Mouse (Mus musculus) forebrain, embryonic 13.5 days (tissue): ENCODE measurements around the gene Rufy4. TPM values are rescaled to one million over a fixed set of nuclear protein-coding genes. Genes with fewer than 3 reads are reported as not detected.

Experiments
- ATAC-seq: fragments of 200-750 bp; cut with Nextera tagmentation; 2 replicates; pipeline ENCODE4 v1.8.0; 2017
- H3K27ac ChIP-seq: fragments of 300-500 bp; sonication (generic); 2 replicates; pipeline ENCODE4 v1.5.1; 2015; ENCODE audit warnings: inconsistent platforms, mild to moderate bottlenecking, moderate library complexity
- H3K27me3 ChIP-seq: fragments of 300-500 bp; sonication (generic); 2 replicates; pipeline ENCODE4 v1.6.1; 2015; ENCODE audit warnings: mild to moderate bottlenecking, inconsistent platforms
- H3K36me3 ChIP-seq: fragments of 300-500 bp; sonication (generic); 2 replicates; pipeline ENCODE4 v1.6.1; 2015; ENCODE audit warnings: mild to moderate bottlenecking, inconsistent platforms; ENCODE audit not compliant: poor library complexity, severe bottlenecking
- H3K4me1 ChIP-seq: fragments of 300-500 bp; sonication (generic); 2 replicates; pipeline ENCODE4 v1.6.1; 2015; ENCODE audit warnings: inconsistent platforms
- H3K4me2 ChIP-seq: fragments of 300-500 bp; sonication (generic); 2 replicates; pipeline ENCODE4 v1.6.1; 2015; ENCODE audit warnings: inconsistent platforms, mild to moderate bottlenecking, moderate library complexity
- H3K4me3 ChIP-seq: fragments of 300-500 bp; sonication (generic); 2 replicates; pipeline ENCODE4 v1.5.1; 2015; ENCODE audit warnings: mild to moderate bottlenecking, inconsistent platforms
- H3K9ac ChIP-seq: fragments of 300-500 bp; sonication (generic); 2 replicates; pipeline ENCODE4 v1.6.1; 2015; ENCODE audit warnings: mild to moderate bottlenecking, inconsistent platforms
- H3K9me3 ChIP-seq: fragments of 300-500 bp; sonication (generic); replicated peaks from 2 replicates; pipeline ENCODE4 v1.6.1; 2016; ENCODE audit warnings: inconsistent platforms
- WGBS: fragments of 180-500 bp; shearing (Covaris S2); methylation state at CpG from one replicate; pipeline ENCODE4 v1.1.7; 2015; 5-methylcytosine and 5-hydroxymethylcytosine counted together
- polyA plus RNA-seq: library from polyadenylated mRNA; unstranded; fragments of >200 nt; fragmentation: Nextera tagmentation; extraction: Ambion mirVana; gene quantifications from 2 replicates; pipeline ENCODE4 v1.2.1, GENCODE M21; 2015

Gene Rufy4
- polyA plus RNA-seq: 0.19 and 0.26 TPM in 2 replicates

DNA sequence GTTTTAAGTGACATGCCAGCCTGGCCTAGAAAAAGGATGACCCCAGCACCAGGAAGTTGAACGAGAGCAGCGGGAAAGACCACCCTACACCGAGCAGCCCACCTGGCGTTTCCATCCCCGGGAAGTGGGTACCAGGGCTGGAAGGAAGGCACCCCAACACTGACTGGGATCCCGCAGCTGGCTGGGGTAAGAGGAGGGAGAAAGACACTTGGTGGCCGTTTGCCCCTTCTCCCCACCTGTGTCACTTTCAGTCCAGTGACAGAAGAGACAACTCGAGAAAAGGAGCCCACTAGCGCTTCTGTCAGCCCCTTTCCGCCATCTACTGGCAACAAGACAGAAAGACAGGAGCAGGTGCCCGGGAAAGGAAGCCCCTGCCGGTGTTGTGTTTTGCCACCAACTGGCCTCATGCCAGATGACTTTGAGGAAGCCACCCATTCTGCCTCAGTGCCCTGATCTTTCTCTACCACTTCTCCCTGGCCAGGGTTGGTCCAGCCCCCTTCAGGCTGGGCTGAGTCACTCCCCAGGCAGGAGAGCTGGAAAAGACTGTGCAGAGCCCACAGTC lies at the start of gene Rufy4:
TSS of gene Rufy4 (plus strand) at position 551 of the 562 bp plus-strand sequence.
- WGBS: 1% methylated on average over 12 of the region's 12 CpGs

DNA sequence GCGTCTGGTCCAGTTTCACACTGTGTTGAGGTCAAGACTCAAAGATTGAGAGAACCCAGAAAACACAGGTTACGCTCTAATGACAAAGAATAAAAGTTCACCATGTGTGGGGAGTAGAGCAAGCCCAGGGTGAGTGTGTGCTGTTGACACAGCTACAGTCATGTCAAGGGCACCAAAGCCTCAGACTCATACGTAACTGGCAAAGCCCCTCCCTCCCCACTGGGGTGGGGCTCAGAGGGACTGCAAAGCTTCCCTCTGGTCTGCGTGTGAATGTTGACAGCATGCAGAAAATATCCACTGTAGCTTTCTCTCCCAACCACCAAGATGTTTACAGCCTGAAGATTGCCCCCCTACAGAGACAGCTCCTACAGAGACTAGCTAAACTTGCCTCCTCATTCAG lies 49.1 kb upstream of the Rufy4 start:
- Histone ChIP-seq H3K4me3 (no peak overlapping the region), H3K27me3 (no peaks in the 10 kb centered on the region), H3K9ac (no peak overlapping the region), H3K4me1 (no peaks in the 10 kb centered on the region), H3K27ac (no peak overlapping the region), H3K36me3 (no peaks in the 10 kb centered on the region), H3K9me3 (no peaks in the 10 kb centered on the region), H3K4me2 (no peak overlapping the region)
- no peak for ATAC-seq
- WGBS: 86% methylated on average over 4 of the region's 4 CpGs

More for the DNA sequence above, at the start of gene Rufy4:
- no peaks in the 10 kb centered on the region for H3K36me3 ChIP-seq
- H3K4me3 ChIP-seq: peak within 1 kb of the TSS; percentile 54
- ATAC-seq: peak; percentile 56
- peak within 1 kb of the TSS; percentile 72 for H3K9ac ChIP-seq
- H3K27ac ChIP-seq: no peak within 1 kb of the TSS
- peak within 1 kb of the TSS; percentile 92 for H3K4me2 ChIP-seq
- peaks cover 36% of the 10 kb centered on the region for H3K4me1 ChIP-seq
- peaks cover 23% of the 10 kb centered on the region for H3K27me3 ChIP-seq
- H3K9me3 ChIP-seq: no peaks in the 10 kb centered on the region

DNA sequence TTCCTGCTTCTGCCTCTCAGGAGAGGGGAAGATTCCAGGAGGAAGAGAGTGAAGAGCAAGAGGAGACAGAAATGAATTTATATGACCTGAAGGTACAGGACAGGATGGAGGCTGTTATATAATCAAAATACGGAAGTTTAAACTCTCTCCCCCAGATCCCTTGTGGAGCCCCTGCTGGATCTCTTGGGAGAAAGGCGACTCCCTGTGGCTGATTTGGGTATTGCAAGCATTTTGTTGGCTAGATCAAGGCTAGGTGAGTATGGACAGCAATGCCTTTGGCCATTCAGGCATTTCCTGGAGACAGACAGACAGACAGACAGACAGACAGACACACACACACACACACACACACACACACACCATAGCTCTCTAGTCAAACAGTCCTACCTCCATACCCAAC lies 48.0 kb upstream of the Rufy4 start:
- no peak for ATAC-seq
- 8% methylated on average over 2 of the region's 2 CpGs for WGBS
- no peak overlapping the region for H3K27ac ChIP-seq
- H3K9ac ChIP-seq: no peak overlapping the region
- H3K4me2 ChIP-seq: no peak overlapping the region
- no peak overlapping the region for H3K4me3 ChIP-seq
- H3K27me3 ChIP-seq: no peaks in the 10 kb centered on the region
- H3K4me1 ChIP-seq: 0 out of 2 replicates have a peak, but pooled peaks cover 4% of the 10 kb centered on the region
- no peaks in the 10 kb centered on the region for H3K36me3 ChIP-seq
- no peaks in the 10 kb centered on the region for H3K9me3 ChIP-seq

DNA sequence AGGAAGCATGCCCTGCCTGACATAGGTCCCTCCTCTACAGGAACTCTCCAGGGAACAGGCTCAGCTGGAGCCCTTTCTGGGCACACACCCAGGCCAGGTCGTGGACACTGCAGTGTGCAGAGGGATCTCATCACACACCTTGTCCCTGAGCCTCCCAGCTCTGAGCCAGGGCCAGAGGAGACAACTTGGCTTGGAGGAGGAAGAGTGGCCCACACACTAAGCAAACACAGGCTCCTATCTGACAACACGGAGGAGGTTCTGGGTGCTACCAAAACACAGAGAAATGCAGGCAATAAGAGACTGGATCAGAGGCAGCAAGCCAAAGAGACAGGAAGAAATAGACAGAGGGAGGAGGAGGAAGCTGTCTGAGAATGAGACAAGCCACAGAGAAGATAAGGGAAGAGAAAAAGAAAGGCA lies 43.8 kb upstream of the Rufy4 start:
- H3K9me3 ChIP-seq: no peaks in the 10 kb centered on the region
- no peak overlapping the region for H3K4me3 ChIP-seq
- H3K27me3 ChIP-seq: no peaks in the 10 kb centered on the region
- 0 out of 2 replicates have a peak, but pooled peaks cover 4% of the 10 kb centered on the region for H3K4me1 ChIP-seq
- no peak overlapping the region for H3K27ac ChIP-seq
- no peaks in the 10 kb centered on the region for H3K36me3 ChIP-seq
- no peak overlapping the region for H3K4me2 ChIP-seq
- H3K9ac ChIP-seq: no peak overlapping the region
- no peak for ATAC-seq
- WGBS: 68% methylated on average over 2 of the region's 2 CpGs

DNA sequence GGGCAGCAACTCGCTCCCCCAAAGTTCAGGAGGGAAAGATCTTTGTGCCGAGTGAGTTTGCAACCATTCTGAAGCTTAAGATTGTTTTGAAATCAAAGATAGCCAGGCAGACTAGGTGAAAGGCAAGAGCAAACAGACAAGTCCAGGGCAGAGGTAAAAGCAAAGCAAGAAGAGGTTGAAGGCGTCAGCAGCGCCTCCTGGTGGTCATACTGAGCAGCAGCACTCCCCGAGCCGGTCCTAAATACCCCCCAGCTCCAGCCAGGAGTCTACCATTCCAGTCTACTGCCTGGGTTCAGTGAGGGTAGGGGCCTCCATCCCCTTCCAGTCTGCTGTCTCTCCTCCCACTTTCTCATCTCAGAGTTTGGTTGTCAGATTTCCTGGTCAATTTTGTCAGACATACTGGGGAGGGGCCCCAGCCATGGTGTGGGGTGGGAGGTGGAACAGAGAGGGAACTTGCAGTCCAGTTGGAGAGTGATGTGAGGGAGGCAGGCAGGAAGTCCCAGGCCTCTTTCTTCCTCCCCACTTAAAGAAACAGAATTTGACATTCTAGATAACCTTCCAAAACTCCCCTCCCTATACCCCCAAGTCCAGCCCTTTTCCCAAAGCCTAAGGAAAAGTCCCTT lies 42.4 kb upstream of the Rufy4 start:
- no peaks in the 10 kb centered on the region for H3K9me3 ChIP-seq
- H3K27ac ChIP-seq: no peak overlapping the region
- no peak overlapping the region for H3K9ac ChIP-seq
- 0 out of 2 replicates have a peak, but pooled peaks cover 4% of the 10 kb centered on the region for H3K4me1 ChIP-seq
- H3K36me3 ChIP-seq: no peaks in the 10 kb centered on the region
- 13% methylated on average over 6 of the region's 6 CpGs for WGBS
- H3K4me3 ChIP-seq: no peak overlapping the region
- no peaks in the 10 kb centered on the region for H3K27me3 ChIP-seq
- no peak for ATAC-seq
- no peak overlapping the region for H3K4me2 ChIP-seq

DNA sequence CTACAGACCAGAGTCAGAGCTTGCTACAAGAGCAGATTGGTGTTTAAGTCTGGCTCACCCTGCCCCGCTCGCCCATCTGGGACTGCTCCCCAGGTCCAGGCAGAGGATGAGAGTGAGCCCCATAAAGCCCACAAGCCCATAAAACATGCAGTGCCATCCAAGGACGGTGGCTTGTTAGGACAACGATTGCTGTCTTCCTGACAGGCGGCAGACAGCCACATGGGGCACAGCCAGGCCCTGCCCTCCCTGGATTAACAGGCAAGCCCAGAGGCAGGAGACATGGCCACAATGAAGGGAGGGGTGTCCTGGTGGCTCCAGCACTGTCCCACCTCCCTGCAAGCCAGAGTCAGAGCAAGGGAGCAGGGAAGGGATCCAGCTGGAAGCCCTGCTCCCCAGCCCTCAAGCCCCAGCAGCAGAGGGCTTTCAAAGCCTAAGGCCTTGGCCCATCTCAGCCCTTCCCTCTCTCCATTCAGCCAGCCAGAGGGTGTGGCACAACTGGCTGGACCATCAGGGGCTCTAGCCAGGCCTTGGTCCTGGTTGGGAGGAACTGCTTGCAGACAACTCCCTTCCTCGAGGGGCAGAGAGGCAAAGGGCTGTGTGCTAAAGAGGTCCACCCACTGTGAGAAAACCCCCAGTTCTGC lies 41.2 kb upstream of the Rufy4 start:
- H3K4me3 ChIP-seq: no peak overlapping the region
- WGBS: 64% methylated on average over 6 of the region's 6 CpGs

DNA sequence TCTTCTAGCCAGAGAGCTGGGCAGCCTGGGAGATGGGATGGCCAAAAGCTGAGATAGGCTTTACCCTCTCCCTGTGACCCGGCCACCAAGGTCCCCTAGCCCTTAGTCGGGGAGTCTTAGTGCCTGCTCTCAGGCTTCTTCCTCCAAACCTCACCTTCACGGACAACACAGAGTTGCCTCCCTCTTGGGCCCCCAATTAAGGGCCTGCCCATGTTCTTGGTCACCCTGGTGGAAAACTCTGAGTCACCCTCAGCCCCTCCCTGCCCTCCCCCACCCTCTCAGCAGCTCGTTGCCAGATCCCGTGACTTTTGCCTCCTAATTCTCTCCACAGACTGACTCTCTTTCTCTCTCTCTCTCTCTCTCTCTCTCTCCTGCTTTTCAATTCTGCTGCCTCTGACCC lies 40.6 kb upstream of the Rufy4 start:
- H3K27me3 ChIP-seq: no peaks in the 10 kb centered on the region
- 53% methylated on average over 5 of the region's 5 CpGs for WGBS
- H3K36me3 ChIP-seq: no peaks in the 10 kb centered on the region
- 0 out of 2 replicates have a peak, but pooled peaks cover 7% of the 10 kb centered on the region for H3K4me1 ChIP-seq
- no peak overlapping the region for H3K4me3 ChIP-seq
- no peaks in the 10 kb centered on the region for H3K9me3 ChIP-seq
- H3K27ac ChIP-seq: no peak overlapping the region
- no peak overlapping the region for H3K4me2 ChIP-seq
- ATAC-seq: no peak
- H3K9ac ChIP-seq: no peak overlapping the region

More for the DNA sequence above, 41.2 kb upstream of the Rufy4 start:
- H3K36me3 ChIP-seq: no peaks in the 10 kb centered on the region
- 0 out of 2 replicates have a peak, but pooled peaks cover 7% of the 10 kb centered on the region for H3K4me1 ChIP-seq
- H3K9ac ChIP-seq: 0 out of 2 replicates have a peak overlapping the region, but pooled peaks have one; percentile 13
- no peak for ATAC-seq
- H3K27me3 ChIP-seq: no peaks in the 10 kb centered on the region
- no peaks in the 10 kb centered on the region for H3K9me3 ChIP-seq
- no peak overlapping the region; the same call in 1 of the 2 replicates for H3K27ac ChIP-seq
- no peak overlapping the region for H3K4me2 ChIP-seq

DNA sequence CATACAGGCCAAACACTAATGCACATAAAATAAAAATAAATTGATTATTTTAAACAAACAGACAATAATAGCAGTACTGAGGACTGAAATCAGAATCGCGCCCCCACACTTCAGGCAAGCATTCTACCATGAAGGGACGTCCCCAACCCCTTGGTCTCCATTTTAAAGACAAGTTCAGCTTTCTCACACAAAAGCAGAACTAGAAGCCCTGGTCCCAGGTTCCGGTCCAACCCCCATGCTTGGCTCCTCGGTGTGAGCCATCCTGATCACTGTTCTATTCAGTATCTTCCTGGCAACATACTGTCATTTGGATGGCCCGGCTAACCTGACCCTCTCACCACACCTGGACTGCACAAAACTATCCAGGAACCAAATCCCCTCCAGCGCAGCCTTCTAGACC lies 39.8 kb upstream of the Rufy4 start:
- WGBS: 82% methylated on average over 7 of the region's 7 CpGs

DNA sequence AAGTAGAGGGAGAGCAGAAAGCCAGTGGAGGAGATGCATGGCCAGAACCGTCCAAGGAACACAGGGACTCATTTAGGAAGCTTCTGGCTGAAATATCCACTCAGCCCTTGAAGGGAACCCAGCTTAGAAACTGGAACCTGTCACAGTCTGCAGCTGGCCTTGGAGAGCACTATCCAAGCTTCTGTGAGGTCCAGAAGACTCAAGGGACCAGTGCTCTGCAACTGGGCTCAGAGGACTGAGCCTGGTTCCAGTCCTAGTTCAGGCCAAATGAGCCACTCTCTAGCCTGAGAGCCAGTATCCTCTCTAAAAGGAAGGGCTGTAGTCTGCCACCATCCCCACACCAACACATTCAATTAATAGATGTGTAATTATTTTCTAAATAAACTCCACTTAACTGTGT lies 36.8 kb upstream of the Rufy4 start:
- H3K27me3 ChIP-seq: no peaks in the 10 kb centered on the region
- H3K9me3 ChIP-seq: no peaks in the 10 kb centered on the region
- no peak overlapping the region for H3K9ac ChIP-seq
- H3K4me1 ChIP-seq: peaks cover 20% of the 10 kb centered on the region
- 88% methylated on average over 1 of the region's 1 CpGs for WGBS
- no peak overlapping the region for H3K4me3 ChIP-seq
- H3K36me3 ChIP-seq: no peaks in the 10 kb centered on the region
- H3K27ac ChIP-seq: no peak overlapping the region
- H3K4me2 ChIP-seq: no peak overlapping the region
- ATAC-seq: no peak

More for the DNA sequence above, 39.8 kb upstream of the Rufy4 start:
- Histone ChIP-seq H3K4me1 (0 out of 2 replicates have a peak, but pooled peaks cover 7% of the 10 kb centered on the region), H3K27ac (no peak overlapping the region), H3K9ac (no peak overlapping the region), H3K9me3 (no peaks in the 10 kb centered on the region), H3K4me3 (no peak overlapping the region), H3K36me3 (no peaks in the 10 kb centered on the region), H3K4me2 (no peak overlapping the region), H3K27me3 (no peaks in the 10 kb centered on the region)
- no peak for ATAC-seq

DNA sequence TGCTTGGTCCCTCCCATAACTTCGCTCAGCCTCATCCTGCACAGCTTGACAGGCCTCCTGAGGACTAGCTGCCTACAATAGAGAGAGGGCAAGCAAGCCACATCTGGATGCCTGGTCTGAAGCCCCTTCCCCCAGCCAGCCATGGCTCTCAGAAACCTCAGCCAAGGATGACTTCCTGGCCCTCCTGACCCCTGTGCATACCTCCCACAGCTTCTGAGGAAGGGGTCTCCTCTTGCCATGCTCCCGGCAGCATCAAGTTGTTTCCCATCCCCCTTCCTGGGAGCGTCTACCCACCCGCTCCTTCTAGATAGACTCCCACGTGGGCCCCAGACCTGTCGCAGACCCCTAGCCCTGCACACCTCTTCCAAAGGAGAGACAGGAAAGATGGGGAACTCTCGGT lies 35.0 kb upstream of the Rufy4 start:
- 73% methylated on average over 7 of the region's 7 CpGs for WGBS
- Histone ChIP-seq H3K4me1 (peaks cover 32% of the 10 kb centered on the region), H3K4me2 (no peak overlapping the region), H3K27me3 (no peaks in the 10 kb centered on the region; the same call in 1 of the 2 replicates), H3K9ac (no peak overlapping the region), H3K9me3 (no peaks in the 10 kb centered on the region), H3K27ac (no peak overlapping the region), H3K36me3 (no peaks in the 10 kb centered on the region), H3K4me3 (no peak overlapping the region)
- ATAC-seq: no peak

DNA sequence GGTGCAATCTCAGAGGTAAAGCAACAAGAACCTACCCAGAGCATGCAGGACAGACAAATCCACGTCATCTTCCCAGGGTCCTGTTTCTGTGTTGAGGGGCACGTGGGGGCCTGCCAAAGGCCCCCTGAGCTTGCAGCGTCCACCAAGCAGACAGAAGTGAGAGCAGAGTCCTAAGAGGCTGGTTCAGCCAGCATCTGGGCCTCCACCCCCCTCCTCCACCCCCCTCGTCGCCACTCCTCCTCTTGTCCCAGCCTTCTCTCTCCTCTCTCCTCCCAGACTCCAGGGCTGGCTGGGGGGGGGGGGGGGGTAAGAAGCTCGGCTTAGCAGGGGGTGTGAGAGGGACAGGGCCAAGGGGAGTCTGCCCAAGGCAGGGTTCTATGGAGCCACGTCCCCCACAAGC lies 34.2 kb upstream of the Rufy4 start:
- Histone ChIP-seq H3K4me3 (no peak overlapping the region), H3K9ac (no peak overlapping the region), H3K9me3 (no peaks in the 10 kb centered on the region), H3K4me2 (no peak overlapping the region), H3K36me3 (no peaks in the 10 kb centered on the region), H3K27ac (no peak overlapping the region), H3K4me1 (peaks cover 38% of the 10 kb centered on the region), H3K27me3 (peaks cover 2% of the 10 kb centered on the region; the same call in 1 of the 2 replicates)
- WGBS: 25% methylated on average over 7 of the region's 7 CpGs
- ATAC-seq: no peak

DNA sequence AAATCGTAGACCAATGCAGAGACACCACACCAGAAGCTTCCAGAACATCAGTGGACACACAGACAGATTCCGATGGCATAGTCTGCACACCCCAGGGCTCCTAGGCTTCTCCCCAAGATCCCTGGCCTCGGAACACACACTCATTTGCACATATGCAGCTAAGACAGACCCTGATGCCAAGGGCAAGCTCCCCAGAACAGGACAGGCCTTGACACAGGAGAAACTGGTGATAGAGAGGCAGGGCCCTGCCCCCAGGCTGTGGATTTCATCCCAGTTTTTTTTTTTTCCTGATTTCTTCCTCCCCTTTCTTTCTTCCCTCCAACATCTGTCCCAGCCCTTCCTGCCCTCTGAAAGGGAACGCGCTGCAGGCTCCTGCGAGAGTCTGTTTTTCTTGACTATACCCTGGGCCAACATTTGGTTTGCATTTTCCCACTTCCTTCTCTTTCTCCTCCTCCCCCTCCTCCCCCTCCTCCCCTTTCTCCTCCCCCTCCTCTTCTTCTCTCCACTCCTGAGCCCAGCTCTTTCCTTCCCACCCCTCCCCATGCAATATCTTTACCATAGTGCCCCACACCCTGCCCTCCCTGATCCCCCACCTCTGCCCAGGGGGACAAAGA lies 33.6 kb upstream of the Rufy4 start:
- Histone ChIP-seq H3K27me3 (peaks cover 2% of the 10 kb centered on the region; the same call in 1 of the 2 replicates), H3K4me3 (no peak overlapping the region), H3K27ac (0 out of 2 replicates have a peak overlapping the region, but pooled peaks have one; percentile 16), H3K4me1 (peaks cover 43% of the 10 kb centered on the region), H3K36me3 (no peaks in the 10 kb centered on the region), H3K9me3 (no peaks in the 10 kb centered on the region), H3K9ac (no peak overlapping the region), H3K4me2 (no peak overlapping the region)
- 43% methylated on average over 6 of the region's 6 CpGs for WGBS
- ATAC-seq: no peak
